Mouse (Mus musculus): ENCODE data around the gene Cass4. TPM values are rescaled to one million over a fixed set of nuclear protein-coding genes. Genes with fewer than 3 reads are reported as not detected.

Gene Cass4
- total and polyA plus RNA-seq, 3 experiments: 2.9 to 5.3 (median 3.8) TPM

- no peaks in the 10 kb centered on the region for H3K27me3 ChIP-seq (replicated peaks)
- H3K9me3 ChIP-seq (replicated peaks; ENCODE audit: low read length): peaks cover 7% of the 10 kb centered on the region
- H3K36me3 ChIP-seq (replicated peaks in 1 of 2; ENCODE audit: control insufficient read depth in 1 of 2, insufficient read depth in 1 of 2, low read length in 1 of 2): peaks cover 0 to 21% of the 10 kb centered on the region in 2 experiments
- peak overlapping the region; percentile 70; the same call in 1 of the 2 replicates for H3K4me2 ChIP-seq (ENCODE audit: insufficient read depth, low read depth, poor library complexity, severe bottlenecking)
- TF ChIP-seq ZC3H11A (IDR thresholded peaks at IDR 0.05; ENCODE audit: low read depth, low read length): no peak
- peak overlapping the region in 2 of 3 experiments; percentile 58 for H3K4me3 ChIP-seq (replicated peaks in 1 of 3; ENCODE audit: low read depth in 2 of 3, low read length in 2 of 3, poor library complexity in 1 of 3)
- H3K4me1 ChIP-seq (ENCODE audit: control insufficient read depth in 1 of 2, insufficient read depth in 2 of 2): peaks cover 19 to 78% of the 10 kb centered on the region in 2 experiments
- in situ Hi-C loops (cut with MboI; ENCODE audit: low pct_ligation_motif_present, low pct_unique_long_range_greater_than_20kb, low sequenced_read_pairs): no loop called here
- DNase-seq (ENCODE audit: extremely low read depth): no peak
- H3K27ac ChIP-seq (ENCODE audit: insufficient read depth, low read depth): no peak overlapping the region
- dilution Hi-C loops (cut with MboI; ENCODE audit: extremely low pct_ligation_motif_present, extremely low pct_unique_long_range_greater_than_20kb, low sequenced_read_pairs): no loop called here
- peak overlapping the region; percentile 61; the same call in 1 of the 2 replicates for H3K9ac ChIP-seq (ENCODE audit: insufficient read depth, low read depth)
- 0 out of 2 replicates have a peak, but pooled peaks cover 3% of the 10 kb centered on the region for H3K79me2 ChIP-seq (replicated peaks; ENCODE audit: control insufficient read depth, extremely low read depth, insufficient read depth, poor library complexity, severe bottlenecking)
These were observed 1.1 kb downstream of the Cass4 start for GRCm38 (mm10) chr2:172394671-172395070.

GRCm38 (mm10) chr2:172395961-172396360 lies 2.4 kb downstream of the Cass4 start:
- no peak for DNase-seq (ENCODE audit: extremely low read depth)
- H3K9me3 ChIP-seq (replicated peaks; ENCODE audit: low read length): peaks cover 7% of the 10 kb centered on the region
- no peaks in the 10 kb centered on the region for H3K27me3 ChIP-seq (replicated peaks)
- dilution Hi-C loops (cut with MboI; ENCODE audit: extremely low pct_ligation_motif_present, extremely low pct_unique_long_range_greater_than_20kb, low sequenced_read_pairs) (no loop called here), in situ Hi-C loops (cut with MboI; ENCODE audit: low pct_ligation_motif_present, low pct_unique_long_range_greater_than_20kb, low sequenced_read_pairs) (no loop called here)
- H3K79me2 ChIP-seq (replicated peaks; ENCODE audit: control insufficient read depth, extremely low read depth, insufficient read depth, poor library complexity, severe bottlenecking): 0 out of 2 replicates have a peak, but pooled peaks cover 3% of the 10 kb centered on the region
- H3K4me1 ChIP-seq (ENCODE audit: control insufficient read depth in 1 of 2, insufficient read depth in 2 of 2): peaks cover 20 to 76% of the 10 kb centered on the region in 2 experiments
- TF ChIP-seq NELFE (IDR thresholded peaks at IDR 0.05; ENCODE audit: low read depth, low read length) (no peak), RAD21 (IDR thresholded peaks at IDR 0.05; ENCODE audit: low read depth, low read length) (no peak), SIN3A (IDR thresholded peaks at IDR 0.05; ENCODE audit: low read length) (no peak), TBP (conservative IDR thresholded peaks at IDR 0.05; ENCODE audit: low read depth, low read length) (no peak), USF1 (IDR thresholded peaks at IDR 0.05; ENCODE audit: low read depth, low read length) (no peak), KAT2A (IDR thresholded peaks at IDR 0.05; ENCODE audit: insufficient replicate concordance, low read length) (no peak), JUND (conservative IDR thresholded peaks at IDR 0.05; ENCODE audit: low read depth, low read length) (no peak), GABPA (IDR thresholded peaks at IDR 0.05; ENCODE audit: insufficient replicate concordance, low read depth, low read length) (no peak), ETS1 (conservative IDR thresholded peaks at IDR 0.05; ENCODE audit: low read depth, low read length) (no peak), MAX (IDR thresholded peaks at IDR 0.05; ENCODE audit: low read length) (no peak), MXI1 (IDR thresholded peaks at IDR 0.05; ENCODE audit: low read depth, low read length) (no peak), NRF1 (IDR thresholded peaks at IDR 0.05; ENCODE audit: low read depth, low read length) (no peak), BHLHE40 (IDR thresholded peaks at IDR 0.05; ENCODE audit: low read depth, low read length) (no peak), POLR2A (IDR thresholded peaks at IDR 0.05; ENCODE audit: low read depth, low read length) (no peak), CTCF (conservative IDR thresholded peaks at IDR 0.05 in 1 of 2, IDR thresholded peaks at IDR 0.05 in 1 of 2; ENCODE audit: low read depth in 2 of 2, low read length in 2 of 2) (no peak), JUN (IDR thresholded peaks at IDR 0.05; ENCODE audit: insufficient read depth, low read depth, low read length) (no peak), HCFC1 (IDR thresholded peaks at IDR 0.05; ENCODE audit: low read depth, low read length) (no peak), MYC (IDR thresholded peaks at IDR 0.05; ENCODE audit: low read depth, low read length) (no peak)
- no peak overlapping the region for H3K4me3 ChIP-seq (replicated peaks in 1 of 3; ENCODE audit: low read depth in 2 of 3, low read length in 2 of 3, poor library complexity in 1 of 3)
- H3K4me2 ChIP-seq (ENCODE audit: insufficient read depth, low read depth, poor library complexity, severe bottlenecking): no peak overlapping the region
- no peak overlapping the region for H3K27ac ChIP-seq (ENCODE audit: insufficient read depth, low read depth)
- H3K36me3 ChIP-seq (replicated peaks in 1 of 2; ENCODE audit: control insufficient read depth in 1 of 2, insufficient read depth in 1 of 2, low read length in 1 of 2): peaks cover 0 to 21% of the 10 kb centered on the region in 2 experiments
- no peak overlapping the region for H3K9ac ChIP-seq (ENCODE audit: insufficient read depth, low read depth)

All from CH12.LX (cell line).